20 mouse cellular contexts compared by ENCODE assay signal in the genomic region with DNA sequence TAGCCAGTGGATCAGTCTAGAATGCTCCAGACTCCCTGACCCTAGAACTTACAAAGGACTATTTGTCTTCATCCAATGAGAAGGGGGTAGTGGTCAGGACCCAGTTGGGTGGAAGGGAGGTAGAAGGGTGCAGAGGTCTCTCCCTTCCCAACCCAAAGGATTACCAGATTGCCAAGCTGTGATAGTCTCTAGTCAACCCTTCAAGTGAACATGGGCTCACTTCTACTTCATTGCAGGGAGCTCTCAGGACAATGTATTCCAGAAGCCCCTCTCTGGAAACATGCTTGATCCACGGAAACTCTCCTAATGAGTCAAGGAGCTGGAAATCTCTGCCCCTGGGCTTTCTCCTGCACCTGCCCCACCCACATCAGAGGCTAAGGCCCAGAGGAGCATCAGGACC. TPM values are rescaled to one million over a fixed set of nuclear protein-coding genes. Genes with fewer than 3 reads are reported as not detected.
DNase-seq lines count a peak whose midpoint lies in the region; ATAC-seq lines count a peak whose summit lies in the region.
"Had no signal": no experiment of that assay in that cellular context is flagged by ENCODE, and none has a peak within 500 bp of the region (broad histone marks: within the 10 kb centered on the region; RNA-seq: fewer than 3 reads in every experiment).

No protein-coding gene starts in this region.

- no peak for ATAC-seq in forebrain, embryonic 11.5 days (replicated peaks; ENCODE audit: low FRiP score)
- ATAC-seq in neural tube, embryonic 15.5 days (ENCODE audit: low FRiP score): no peak
- no peak for ATAC-seq in limb, embryonic 13.5 days (ENCODE audit: low FRiP score, low read depth)
- ATAC-seq: activated CD4-positive, CD25-positive, alpha-beta regulatory T cell, adult 4 months; forebrain, embryonic 14.5 days; hindbrain, postnatal 0 days; Patski had no signal

- DNase-seq in forebrain, embryonic 10.5 days (ENCODE audit: extremely low spot score, low spot score): peak; percentile 18
- DNase-seq in forebrain, embryonic 11.5 days (ENCODE audit: low spot score): no peak
- peak; percentile 42 for DNase-seq in neural tube, embryonic 10.5 days (ENCODE audit: extremely low spot score, low spot score)
- no peak for DNase-seq in thymus, postnatal 25 days
- no peak for DNase-seq in urinary bladder, postnatal 14 days (ENCODE audit: low spot score)
- DNase-seq: adrenal gland, postnatal 14 days; cerebellum, adult 11-12 months; cerebellum, adult 9-10 months; cerebellum, postnatal 25 days; gastrocnemius, adult 2 months; gastrocnemius, postnatal 36 days had no signal

- no peaks in the 10 kb centered on the region for H3K9me3 ChIP-seq in forebrain, embryonic 10.5 days
- no peaks in the 10 kb centered on the region for H3K9me3 ChIP-seq in forebrain, embryonic 11.5 days (ENCODE audit: control insufficient read depth, low read length)
- no peaks in the 10 kb centered on the region for H3K9me3 ChIP-seq in neural tube, embryonic 15.5 days (replicated peaks)
- no peaks in the 10 kb centered on the region for H3K9me3 ChIP-seq in limb, embryonic 13.5 days
- H3K9me3 ChIP-seq: embryonic facial prominence, embryonic 13.5 days; heart, embryonic 13.5 days had no signal

- 0% methylated on average over 1 of the region's 1 CpGs for WGBS in forebrain, embryonic 10.5 days
- 0% methylated on average over 1 of the region's 1 CpGs for WGBS in forebrain, embryonic 11.5 days
- WGBS in neural tube, embryonic 15.5 days: 4% methylated on average over 1 of the region's 1 CpGs
- 19% methylated on average over 1 of the region's 1 CpGs for WGBS in limb, embryonic 13.5 days

- peaks cover 100% of the 10 kb centered on the region for H3K27me3 ChIP-seq in forebrain, embryonic 10.5 days (ENCODE audit: poor library complexity, severe bottlenecking)
- H3K27me3 ChIP-seq in forebrain, embryonic 11.5 days (ENCODE audit: control insufficient read depth, insufficient read depth, low read length): peaks cover 91% of the 10 kb centered on the region
- peaks cover 95% of the 10 kb centered on the region for H3K27me3 ChIP-seq in neural tube, embryonic 15.5 days (replicated peaks)
- peaks cover 66% of the 10 kb centered on the region for H3K27me3 ChIP-seq in limb, embryonic 13.5 days
- H3K27me3 ChIP-seq: Patski had no signal

- no peak overlapping the region for H3K4me3 ChIP-seq in forebrain, embryonic 10.5 days
- H3K4me3 ChIP-seq in forebrain, embryonic 11.5 days (ENCODE audit: low read depth, low read length): no peak overlapping the region
- no peak overlapping the region for H3K4me3 ChIP-seq in neural tube, embryonic 15.5 days (replicated peaks)
- no peak overlapping the region for H3K4me3 ChIP-seq in limb, embryonic 13.5 days
- H3K4me3 ChIP-seq: embryonic facial prominence, embryonic 13.5 days; gastrocnemius, adult 2 months; heart, embryonic 13.5 days had no signal

- H3K4me2 ChIP-seq in forebrain, embryonic 11.5 days (ENCODE audit: low read depth, low read length, severe bottlenecking): no peak overlapping the region
- no peak overlapping the region for H3K4me2 ChIP-seq in neural tube, embryonic 15.5 days
- peak overlapping the region; percentile 75; the same call in 1 of the 2 replicates for H3K4me2 ChIP-seq in limb, embryonic 13.5 days (replicated peaks)
- H3K4me2 ChIP-seq: heart, embryonic 13.5 days had no signal

- H3K27ac ChIP-seq in forebrain, embryonic 10.5 days: no peak overlapping the region
- no peak overlapping the region for H3K27ac ChIP-seq in forebrain, embryonic 11.5 days (ENCODE audit: low read depth, low read length)
- H3K27ac ChIP-seq in neural tube, embryonic 15.5 days (replicated peaks): no peak overlapping the region
- H3K27ac ChIP-seq in limb, embryonic 13.5 days: no peak overlapping the region
- H3K27ac ChIP-seq: embryonic facial prominence, embryonic 13.5 days; gastrocnemius, adult 2 months; heart, embryonic 13.5 days; hindbrain, postnatal 0 days had no signal

- H3K36me3 ChIP-seq in forebrain, embryonic 10.5 days (replicated peaks): no peaks in the 10 kb centered on the region
- H3K36me3 ChIP-seq in forebrain, embryonic 11.5 days (ENCODE audit: control insufficient read depth, insufficient read depth, low read length): no peaks in the 10 kb centered on the region
- H3K36me3 ChIP-seq in neural tube, embryonic 15.5 days: no peaks in the 10 kb centered on the region
- H3K36me3 ChIP-seq in limb, embryonic 13.5 days: no peaks in the 10 kb centered on the region
- H3K36me3 ChIP-seq: embryonic facial prominence, embryonic 13.5 days; heart, embryonic 13.5 days had no signal

- H3K4me1 ChIP-seq in forebrain, embryonic 10.5 days: peaks cover 33% of the 10 kb centered on the region
- H3K4me1 ChIP-seq in forebrain, embryonic 11.5 days (replicated peaks; ENCODE audit: control insufficient read depth, insufficient read depth, low read length): peaks cover 5% of the 10 kb centered on the region; the same call in 1 of the 2 replicates
- H3K4me1 ChIP-seq in neural tube, embryonic 15.5 days: peaks cover 22% of the 10 kb centered on the region
- H3K4me1 ChIP-seq in limb, embryonic 13.5 days: peaks cover 58% of the 10 kb centered on the region

- H3K9ac ChIP-seq in forebrain, embryonic 11.5 days (ENCODE audit: low read length): no peak overlapping the region
- no peak overlapping the region for H3K9ac ChIP-seq in neural tube, embryonic 15.5 days (replicated peaks)
- H3K9ac ChIP-seq in limb, embryonic 13.5 days: no peak overlapping the region
- H3K9ac ChIP-seq: embryonic facial prominence, embryonic 13.5 days; heart, embryonic 13.5 days had no signal

RNA-seq across cellular contexts. Expression of a gene that starts 1.5 kb away (rescaled TPM):
- polyA plus RNA-seq in forebrain, embryonic 10.5 days (2016; fragmentation: Nextera tagmentation; extraction: Ambion mirVana): 1.4 and 2.8 TPM in 2 replicates
- polyA plus RNA-seq in forebrain, embryonic 11.5 days (2014; fragmentation: Nextera tagmentation; extraction: Ambion mirVana): 3.2 and 3.8 TPM in 2 replicates
- 0.19 and 0.29 TPM in 2 replicates for polyA plus RNA-seq in neural tube, embryonic 15.5 days (2015; fragmentation: Nextera tagmentation; extraction: Ambion mirVana)
- polyA plus RNA-seq in limb, embryonic 13.5 days (2015; fragmentation: Nextera tagmentation; extraction: Ambion mirVana): 26.3 and 28.0 TPM in 2 replicates
- polyA plus RNA-seq: activated CD4-positive, CD25-positive, alpha-beta regulatory T cell, adult 4 months; intestine, embryonic 14.5 days had no signal

Comparison
In these comparisons a context has a peak if more than half of its experiments do, and no peak if none do; other contexts are left out.
1. DNase-seq: peak in forebrain, embryonic 10.5 days (single experiment) and neural tube, embryonic 10.5 days (single experiment); none in forebrain, embryonic 11.5 days (single experiment), thymus, postnatal 25 days (single experiment) and urinary bladder, postnatal 14 days (single experiment).